Comparison of ENCODE assay signal across 21 mouse cellular contexts in genomic region chr2:170259662-170260457, GRCm38 (mm10).
"Had no signal": no experiment of that assay in that cellular context is flagged by ENCODE, and none has a peak within 500 bp of the region (broad histone marks: within the 10 kb centered on the region; RNA-seq: fewer than 3 reads in every experiment).

No protein-coding gene starts in this region.

- H3K4me1 ChIP-seq: neural tube, embryonic 15.5 days had no signal

- H3K9me3 ChIP-seq: midbrain, embryonic 10.5 days; midbrain, embryonic 12.5 days; neural tube, embryonic 13.5 days; neural tube, embryonic 15.5 days; stomach, embryonic 15.5 days had no signal

- H3K4me2 ChIP-seq: lung, embryonic 14.5 days; midbrain, embryonic 12.5 days; neural tube, embryonic 13.5 days; neural tube, embryonic 15.5 days; stomach, embryonic 15.5 days had no signal

- H3K27me3 ChIP-seq: midbrain, embryonic 12.5 days; neural tube, embryonic 13.5 days; neural tube, embryonic 15.5 days; stomach, embryonic 15.5 days had no signal

- H3K4me3 ChIP-seq: midbrain, embryonic 10.5 days; midbrain, embryonic 12.5 days; myocyte; neural tube, embryonic 13.5 days; neural tube, embryonic 15.5 days; stomach, embryonic 15.5 days had no signal

- ATAC-seq: midbrain, embryonic 16.5 days had no signal

- H3K9ac ChIP-seq: liver, embryonic 14.5 days; lung, embryonic 14.5 days; midbrain, embryonic 12.5 days; neural tube, embryonic 13.5 days; neural tube, embryonic 15.5 days; stomach, embryonic 15.5 days had no signal

- H3K36me3 ChIP-seq: midbrain, embryonic 10.5 days; midbrain, embryonic 12.5 days; neural tube, embryonic 13.5 days; neural tube, embryonic 15.5 days; stomach, embryonic 15.5 days had no signal

- DNase-seq: lung, adult 18-20 months; lung, embryonic 14.5 days; lung, postnatal 10 days; lung, postnatal 4 days; midbrain, embryonic 14.5 days; retina, postnatal 1 day; right cerebral cortex, adult 18-20 months; right cerebral cortex, postnatal 25 days; right cerebral cortex, postnatal 4 days; spleen, adult 18-20 months; thymus, adult 18-20 months; thymus, postnatal 14 days; thymus, postnatal 36 days had no signal

- H3K27ac ChIP-seq: liver, embryonic 14.5 days; midbrain, embryonic 10.5 days; midbrain, embryonic 12.5 days; neural tube, embryonic 13.5 days; neural tube, embryonic 15.5 days; stomach, embryonic 15.5 days had no signal
